Mouse (Mus musculus) activated CD4-positive, CD25-positive, alpha-beta regulatory T cell, adult 4 months (primary cell): ENCODE results near the gene Bbs2. TPM values are rescaled to one million over a fixed set of nuclear protein-coding genes. Genes with fewer than 3 reads are reported as not detected.
"Not testable (repeated sequence)": the region's sequence is repeated elsewhere in the genome, so short reads cannot be mapped to it uniquely, and the experiment has no call there.

Experiments
- ATAC-seq: one replicate; pipeline ENCODE4 v1.8.0; 2017
- polyA plus RNA-seq, 2 experiments: library from polyadenylated mRNA; unstranded; fragments of 100-300 nt; shearing (Covaris generic); gene quantifications; one replicate each; pipeline ENCODE4 v1.2.1; 2017

Bbs2 gene
- polyA plus RNA-seq = 1 to 10 TPM; 1.4 to 3.5 TPM

DNA sequence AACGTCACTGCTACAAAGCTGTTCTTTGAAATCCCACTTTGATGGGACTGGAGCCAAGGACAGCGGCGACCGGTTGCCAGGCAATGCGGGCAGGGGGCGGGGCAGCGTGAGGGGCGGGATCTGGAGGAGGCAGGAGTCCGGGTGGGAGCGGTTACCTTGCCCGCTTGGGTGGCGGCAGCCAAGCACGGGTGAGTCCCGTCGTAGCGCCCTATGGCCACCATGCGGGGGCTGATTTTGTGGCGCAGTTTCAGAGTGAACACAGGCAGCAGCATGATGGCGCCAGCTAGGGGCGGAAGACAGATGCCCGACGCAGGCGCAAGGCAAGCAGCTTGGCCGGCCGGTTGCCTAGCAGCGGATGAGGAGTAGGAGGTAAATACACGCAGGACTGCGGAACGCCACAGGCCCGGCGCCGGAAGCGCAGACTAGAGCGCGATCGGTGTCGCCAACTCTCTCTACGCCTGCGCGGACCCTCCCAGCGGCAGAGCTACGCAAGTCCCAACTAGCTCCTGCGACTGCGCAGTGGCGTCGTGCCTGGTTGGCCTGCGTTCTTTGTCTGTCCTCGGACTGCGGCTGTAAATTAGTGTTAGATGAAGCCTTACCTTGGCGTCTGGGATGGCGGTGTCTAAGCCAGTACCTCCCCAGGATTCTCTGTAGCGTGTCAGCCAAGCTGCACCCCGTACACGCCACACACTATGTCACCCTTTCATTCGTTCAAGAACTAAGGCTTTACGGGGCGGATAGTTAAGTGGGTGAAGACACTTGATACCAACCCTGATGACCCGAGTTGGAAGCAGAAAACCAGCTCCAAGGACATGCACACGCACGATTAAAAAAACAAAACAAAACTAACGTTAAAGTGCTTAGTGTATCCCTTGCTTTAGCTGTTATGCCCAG lies at the start of gene Bbs2:
TSS of gene Bbs2 (minus strand) at position 848 of the 894 bp plus-strand sequence.
- ATAC-seq = peak; percentile 99

GRCm38 (mm10) chr8:94148236-94148635 lies 49.5 kb upstream of the Bbs2 start:
- ATAC-seq = no peak

DNA sequence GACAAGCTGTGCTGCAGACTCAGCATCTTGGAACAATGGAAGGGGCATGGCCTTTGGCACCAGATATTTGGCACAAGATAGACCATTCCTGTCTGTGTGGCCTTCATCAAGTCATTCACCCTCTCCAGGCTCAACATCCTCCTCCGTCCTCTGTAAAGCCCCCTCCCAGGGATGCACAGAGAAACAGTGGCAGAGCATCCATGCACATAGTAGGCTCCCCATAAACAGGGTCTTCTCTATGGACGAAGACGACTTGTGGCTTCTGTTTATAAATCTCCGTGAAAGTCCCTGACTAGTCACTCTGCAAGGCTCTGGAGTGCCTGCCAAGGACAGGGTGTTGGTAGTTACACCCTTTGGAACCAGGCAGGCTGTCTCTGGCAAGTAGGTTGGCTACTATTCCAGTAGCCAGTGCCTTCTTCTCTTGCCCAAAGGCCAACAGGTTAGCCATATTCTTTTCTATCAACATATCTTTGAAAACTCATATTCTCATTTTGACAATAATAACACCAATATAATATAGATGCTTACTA lies 41.6 kb upstream of the Bbs2 start:
- no peak for ATAC-seq

DNA sequence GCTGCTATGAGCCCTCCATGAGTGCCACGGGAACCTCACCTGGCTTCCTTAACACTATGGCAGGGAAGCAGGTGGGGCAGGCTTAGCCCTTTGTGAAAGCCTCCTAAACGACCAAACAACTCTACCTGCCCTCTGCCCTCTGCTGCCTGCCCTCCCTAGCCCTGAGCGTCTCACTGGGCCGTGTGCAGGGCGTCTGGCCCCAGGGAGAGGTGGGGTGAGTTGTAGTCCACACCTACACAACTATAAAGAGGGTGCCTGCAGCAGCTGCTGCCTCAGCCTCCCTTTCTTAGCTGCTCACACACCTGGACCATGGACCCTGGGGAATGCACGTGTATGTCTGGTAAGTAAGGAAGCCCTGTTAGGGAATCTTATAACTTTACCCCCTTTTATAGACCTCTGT lies 38.2 kb upstream of the Bbs2 start, which contains the start of gene Mt4:
TSS of gene Mt4 (plus strand) at position 265 of the 400 bp plus-strand sequence.
- no peak for ATAC-seq

DNA sequence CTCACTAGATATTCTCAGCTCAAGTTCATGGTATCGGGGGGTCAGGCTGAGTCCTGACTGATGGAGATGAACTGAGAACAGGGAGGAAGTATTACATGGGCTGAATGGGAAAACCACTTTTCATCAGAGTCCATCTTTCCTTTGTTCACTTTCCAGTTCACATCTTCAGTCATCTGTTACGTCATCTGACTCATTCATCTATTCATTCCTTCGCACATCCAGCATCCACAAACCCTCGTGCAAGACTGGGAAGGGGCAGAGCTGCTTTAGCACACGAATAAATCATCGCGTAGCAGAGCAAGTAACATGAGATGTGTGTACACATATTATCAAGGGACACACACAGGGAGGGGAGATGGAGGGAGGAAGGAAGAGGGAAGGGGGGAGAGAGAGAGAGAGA lies 37.5 kb upstream of the Bbs2 start:
- ATAC-seq = no peak

GRCm38 (mm10) chr8:94135556-94135955 lies 36.8 kb upstream of the Bbs2 start:
- no peak for ATAC-seq

DNA sequence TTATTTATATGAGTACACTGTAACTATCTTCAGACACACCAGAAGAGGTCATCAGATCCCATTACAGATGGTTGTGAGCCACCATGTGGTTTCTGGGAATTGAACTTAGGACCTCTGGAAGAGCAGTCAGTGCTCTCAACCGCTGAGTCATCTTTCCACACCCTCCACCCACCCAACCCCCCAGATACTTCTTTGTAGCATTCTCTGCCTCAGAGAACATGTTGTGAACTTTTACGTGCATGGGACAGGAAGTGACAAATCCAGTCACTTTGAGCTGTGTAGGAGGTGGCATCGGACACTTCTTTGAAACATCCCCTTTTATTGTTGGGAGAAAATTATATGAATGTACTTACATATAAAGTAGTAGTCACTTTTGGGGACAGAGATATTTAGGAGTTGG lies 35.9 kb upstream of the Bbs2 start:
- not testable (repeated sequence) for ATAC-seq

DNA sequence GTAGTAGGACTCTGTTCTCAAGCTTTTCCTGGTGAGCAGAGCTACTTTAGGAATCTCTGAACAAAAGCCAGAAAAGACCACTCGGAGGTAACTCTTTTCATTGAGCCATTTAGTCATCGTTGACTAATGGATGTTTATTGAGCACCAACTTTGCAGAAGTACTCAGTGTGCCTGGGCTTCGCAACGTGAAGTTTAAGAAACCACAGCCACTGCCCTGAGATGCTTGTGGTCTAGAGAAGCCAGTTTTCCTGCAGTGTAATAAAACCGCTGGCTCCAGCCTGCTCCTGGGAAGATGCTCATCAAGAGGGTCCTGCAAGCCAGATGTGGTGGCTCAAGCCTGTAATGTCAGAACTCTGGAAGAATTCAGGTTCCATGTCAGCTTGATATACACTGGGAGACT lies 33.4 kb upstream of the Bbs2 start:
- ATAC-seq = no peak

DNA sequence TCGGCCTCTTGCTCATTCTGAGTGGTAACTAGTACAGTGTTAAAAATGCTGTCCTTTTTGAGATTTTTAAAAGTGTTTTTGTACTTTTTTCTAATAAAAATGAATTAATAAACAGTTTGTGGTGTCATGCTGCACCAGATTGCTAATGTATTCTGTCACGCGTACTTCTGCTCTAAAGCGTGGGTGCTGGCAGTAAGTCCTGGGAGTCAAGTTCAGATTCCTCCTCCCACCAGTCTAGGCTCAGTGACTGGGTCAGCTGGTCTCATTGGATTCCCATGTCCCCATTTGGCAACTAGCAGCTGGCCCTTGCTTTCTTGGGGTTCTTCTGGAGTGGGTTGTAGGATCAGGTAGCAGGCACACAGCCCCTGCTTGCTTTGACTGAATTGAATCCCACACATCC lies 31.4 kb upstream of the Bbs2 start:
- ATAC-seq = no peak

DNA sequence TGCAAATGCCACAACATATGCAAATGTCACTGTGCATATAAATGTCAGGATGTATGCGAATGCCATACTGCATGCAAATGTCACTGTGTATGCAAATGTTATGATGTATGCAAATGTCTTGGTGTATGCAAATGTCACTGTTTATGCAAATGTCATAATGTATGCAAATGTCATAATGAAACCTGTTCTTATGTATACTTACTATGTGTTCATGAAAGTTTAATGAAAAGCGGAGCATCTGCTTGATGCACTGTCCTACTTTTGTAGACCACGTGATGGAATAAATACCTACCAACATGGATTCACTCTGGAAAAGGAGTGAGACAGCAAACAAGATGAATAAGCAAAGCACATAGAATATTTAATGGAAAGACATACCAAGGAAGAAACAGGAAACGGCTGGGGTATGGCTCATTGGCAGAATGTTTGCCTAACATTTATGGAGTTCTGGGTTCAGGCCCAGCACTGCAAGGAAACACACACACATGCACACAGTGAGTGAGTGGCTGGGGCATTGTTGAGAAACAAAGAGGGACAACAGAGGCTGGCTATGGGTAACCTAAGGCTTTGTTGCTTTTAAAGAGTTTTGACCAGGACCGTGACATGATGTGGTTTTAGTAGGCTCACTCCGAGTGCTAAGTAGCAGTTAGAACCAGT lies 30.5 kb upstream of the Bbs2 start:
- no peak for ATAC-seq

DNA sequence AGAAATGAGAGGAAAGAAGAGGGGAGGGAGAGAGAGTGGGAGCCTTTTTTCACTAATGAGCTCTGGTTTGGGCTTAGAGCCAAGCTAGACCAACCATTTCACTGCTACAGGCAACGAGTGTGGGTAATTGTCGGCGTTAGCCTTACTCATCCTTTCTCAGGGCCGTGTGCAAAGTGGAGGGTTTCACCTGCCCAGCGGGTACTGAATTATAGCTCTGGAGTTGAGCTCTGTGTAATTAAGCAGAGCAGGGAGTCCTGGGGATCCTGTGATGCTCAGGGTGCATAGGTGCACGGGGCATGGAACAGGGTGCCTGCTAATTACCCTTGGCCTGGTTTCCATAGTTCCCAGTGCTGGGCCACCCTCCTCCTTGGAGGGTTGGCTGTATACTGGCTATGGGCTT lies 29.0 kb upstream of the Bbs2 start:
- ATAC-seq = no peak

DNA sequence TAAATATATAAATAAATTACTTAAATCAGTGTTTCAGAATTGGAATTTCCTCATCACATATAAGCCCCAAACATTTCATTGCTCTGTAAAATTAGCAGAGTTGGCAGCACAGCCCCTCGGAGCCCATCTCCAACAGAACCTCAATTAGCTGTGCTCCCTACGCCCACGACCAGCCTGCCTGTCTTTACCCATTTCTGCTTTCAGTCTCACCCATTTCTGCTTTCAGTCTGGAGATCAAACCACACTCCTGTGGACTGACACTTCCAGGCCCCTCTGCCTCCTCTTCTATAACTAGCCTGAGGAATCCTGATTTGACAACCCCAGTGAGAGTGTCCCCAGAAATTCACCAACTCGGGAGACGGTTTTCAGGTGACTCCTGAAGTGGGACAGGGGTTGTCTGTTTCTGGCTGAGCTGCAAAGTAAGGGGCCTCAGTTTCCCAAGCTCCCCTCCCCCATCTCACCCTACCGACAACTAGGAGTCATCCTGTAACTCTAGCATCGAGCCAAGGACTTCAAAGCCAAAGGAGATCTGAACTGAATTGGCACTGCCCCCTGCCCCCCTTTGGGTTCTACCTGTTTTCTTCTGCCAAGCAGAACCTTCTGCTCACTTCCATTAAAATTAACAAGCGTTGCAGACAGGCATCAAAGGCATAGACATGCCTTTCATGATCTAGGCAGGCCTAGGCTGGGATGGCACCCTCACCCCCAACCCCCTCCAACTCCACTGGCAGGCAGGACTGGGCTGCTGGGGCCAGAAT lies 24.2 kb upstream of the Bbs2 start:
- no peak for ATAC-seq

- no peak for ATAC-seq
These were observed 22.9 kb upstream of the Bbs2 start for GRCm38 (mm10) chr8:94121625-94122024.

- ATAC-seq = no peak
These were observed 20.2 kb upstream of the Bbs2 start for GRCm38 (mm10) chr8:94118776-94119430.

- ATAC-seq = no peak
These were observed 15.2 kb upstream of the Bbs2 start for GRCm38 (mm10) chr8:94113972-94114371.

DNA sequence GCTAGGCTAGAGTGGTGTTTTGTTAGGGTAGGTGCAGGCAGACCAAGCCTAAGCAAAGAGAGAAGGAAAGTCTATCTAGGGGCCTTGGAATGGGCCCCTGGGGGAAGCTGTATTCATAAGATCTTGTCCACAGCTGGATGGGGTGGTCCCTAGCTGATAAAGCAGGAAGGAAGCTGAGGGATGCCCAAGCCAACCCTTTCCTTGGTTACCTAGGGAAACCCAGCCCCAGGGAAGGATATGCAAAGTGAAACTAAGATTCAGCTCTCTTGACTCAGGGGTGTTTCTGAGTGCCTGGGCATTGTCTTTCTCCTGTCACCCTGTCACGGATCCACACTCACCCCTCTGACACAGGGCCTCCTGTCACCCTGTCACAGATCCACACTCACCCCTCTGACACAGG lies 14.7 kb upstream of the Bbs2 start:
- ATAC-seq = no peak

DNA sequence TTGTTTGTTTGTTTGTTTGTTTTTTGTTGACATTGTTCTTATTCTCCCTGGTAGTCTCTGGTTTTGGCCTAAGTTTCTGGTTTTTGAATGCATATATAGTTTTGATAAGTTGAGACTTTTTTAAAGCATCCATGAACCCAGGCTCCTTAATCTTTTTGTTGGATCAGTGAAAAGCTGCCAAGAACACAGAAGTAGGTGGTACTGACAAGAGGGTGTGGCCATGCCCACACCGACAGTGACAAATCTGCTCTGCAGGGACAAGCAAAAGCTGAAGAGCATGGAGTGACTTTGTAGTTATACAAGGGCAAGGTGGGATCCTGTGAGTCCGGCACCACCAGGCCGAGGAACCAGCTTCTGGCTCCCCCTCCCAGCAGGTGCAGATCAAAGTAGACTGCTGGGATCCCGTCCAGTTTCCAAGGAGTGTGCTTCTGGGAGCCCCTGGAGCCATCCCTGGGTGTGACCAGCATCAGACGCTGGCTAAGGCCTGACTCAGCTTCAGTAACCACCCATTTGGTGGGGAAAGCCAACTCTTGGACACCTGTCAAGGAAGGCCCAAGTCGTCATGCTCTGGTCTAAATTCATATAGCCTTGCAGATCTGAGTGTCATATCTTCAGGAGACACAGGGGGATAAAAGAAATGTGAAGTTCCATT lies 11.9 kb upstream of the Bbs2 start:
- ATAC-seq = no peak

DNA sequence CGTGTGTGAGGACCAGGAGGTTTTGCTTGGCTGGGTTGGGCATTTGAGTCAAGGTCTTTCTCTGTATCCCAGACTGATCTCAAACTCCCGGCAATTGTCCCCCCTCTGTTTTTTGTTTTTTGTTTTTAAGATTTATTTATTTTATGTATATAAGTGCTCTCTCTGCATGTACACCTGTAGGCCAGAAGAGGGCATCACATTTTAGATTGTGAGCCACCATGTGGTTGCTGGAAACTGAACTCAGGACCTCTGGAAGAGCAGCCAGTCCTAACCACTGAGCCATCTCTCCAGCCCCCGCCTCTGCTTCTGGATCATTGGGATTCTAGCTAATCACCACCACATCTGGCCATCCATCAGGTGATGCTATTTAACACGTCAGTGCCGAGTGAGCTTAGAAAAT lies 11.1 kb upstream of the Bbs2 start:
- no peak for ATAC-seq

DNA sequence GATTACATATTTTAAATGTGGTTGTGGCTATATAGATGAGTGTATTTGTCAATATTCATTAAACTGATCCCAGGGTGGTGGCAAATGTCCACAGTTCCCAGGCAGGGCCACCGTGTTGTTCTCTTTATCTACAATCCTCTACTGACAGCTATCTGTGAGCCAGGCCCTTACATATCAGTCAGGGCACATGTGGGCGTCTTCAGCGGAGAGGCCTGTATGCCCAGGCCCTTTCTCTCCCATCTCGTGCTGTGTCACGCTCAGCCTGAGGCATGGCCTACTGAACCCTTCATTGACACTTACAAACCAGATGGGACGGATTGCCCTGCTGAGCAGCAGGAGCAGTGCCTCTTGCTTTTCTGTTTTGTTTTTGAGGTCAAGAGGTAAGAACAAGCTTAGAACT lies 10.7 kb upstream of the Bbs2 start:
- no peak for ATAC-seq

GRCm38 (mm10) chr8:94107871-94108270 lies 9.1 kb upstream of the Bbs2 start:
- no peak for ATAC-seq

- no peak for ATAC-seq
These were observed 5.4 kb upstream of the Bbs2 start for GRCm38 (mm10) chr8:94104146-94104545.

DNA sequence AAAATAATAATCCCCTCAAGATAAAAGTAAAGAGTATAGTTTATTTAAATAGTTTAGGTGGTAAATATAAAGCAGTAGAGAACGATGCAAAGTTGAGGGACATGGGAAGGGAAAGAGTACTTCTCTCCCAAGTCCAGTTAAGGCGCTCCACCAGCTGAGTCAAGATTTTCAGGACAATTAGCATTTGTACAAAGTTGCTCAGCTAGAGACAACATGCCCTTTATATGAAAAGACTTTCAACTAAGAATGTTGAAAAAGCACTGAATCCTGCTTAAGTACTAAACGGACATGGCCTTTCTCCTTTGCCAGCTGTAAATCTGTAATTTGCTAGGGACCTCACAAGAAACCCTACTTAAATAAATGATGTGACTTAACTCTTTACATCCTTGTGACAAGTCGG lies 268 bp upstream of the Bbs2 start:
- ATAC-seq = no peak
